Mouse (Mus musculus): Measurements from ENCODE around the gene Znfx1.

DNA sequence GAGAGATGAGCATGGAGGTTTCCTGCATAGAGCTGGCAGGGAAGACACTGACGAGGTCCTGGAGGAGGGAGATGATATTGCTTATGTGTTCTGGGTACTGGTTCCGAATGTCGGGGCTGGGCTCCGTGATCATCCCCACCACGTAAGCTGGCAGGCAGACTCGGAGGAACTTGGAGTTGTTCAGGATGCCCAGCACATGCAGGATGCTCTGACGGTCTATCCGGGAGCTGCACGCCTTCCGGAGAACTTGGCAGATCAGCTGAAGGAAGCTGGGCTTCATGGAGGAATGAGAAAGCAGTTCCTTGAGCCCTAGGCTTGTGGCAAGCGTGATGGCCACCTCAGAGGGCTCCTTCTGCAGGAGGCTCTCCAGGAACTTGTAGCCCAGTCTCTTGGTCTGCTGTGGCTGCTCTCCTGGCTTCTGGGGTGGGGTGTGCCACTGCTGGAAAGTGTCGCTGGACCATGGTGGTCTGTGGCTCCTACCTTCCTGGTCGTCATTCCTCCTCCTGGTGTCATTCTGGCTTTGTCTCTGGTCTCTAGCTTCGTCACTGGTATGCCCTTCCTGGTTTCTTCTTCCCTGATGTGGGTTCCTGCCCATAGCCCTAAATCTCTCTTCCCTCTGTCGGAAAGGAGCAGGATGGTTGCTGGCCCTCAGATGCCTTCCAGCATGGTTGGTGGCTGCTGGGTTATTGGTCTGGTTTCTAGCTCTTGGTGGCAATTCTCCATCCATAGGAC lies 6.4 kb downstream of the Znfx1 start:
- TF ChIP-seq EP300 (IDR thresholded peaks at IDR 0.05; ENCODE audit: insufficient read depth, low read depth, low read length) (no peak), CTCF (IDR thresholded peaks at IDR 0.05; ENCODE audit: low read depth, low read length) (no peak), POLR2A (IDR thresholded peaks at IDR 0.05; ENCODE audit: insufficient read depth, low read length) (no peak)

Data from ES-Bruce4 (cell line).